Mouse (Mus musculus): ENCODE results near the gene Foxo4. TPM values are rescaled to one million over a fixed set of nuclear protein-coding genes. Genes with fewer than 3 reads are reported as not detected.

The Foxo4 gene
- 44.4 TPM for total RNA-seq (2023)

GRCm38 (mm10) chrX:101253952-101254729 lies at the start of gene Foxo4:
TSS of gene Foxo4 (plus strand) at chrX:101254528.

GRCm38 (mm10) chrX:101221834-101222795 lies 32.2 kb upstream of the Foxo4 start, which contains the start of gene Snx12:
TSS of gene Snx12 (minus strand) at chrX:101222563.

GRCm38 (mm10) chrX:101263892-101264291 lies 9.6 kb downstream of the Foxo4 start, which contains the start of gene Gm614:
TSS of gene Gm614 (minus strand) at chrX:101263992.

GRCm38 (mm10) chrX:101268025-101268754 lies 13.9 kb downstream of the Foxo4 start, which contains the start of gene Il2rg:
TSS of gene Il2rg (minus strand) at chrX:101268255.

GRCm38 (mm10) chrX:101268755-101269124 lies 14.4 kb downstream of the Foxo4 start, which contains the start of gene Gm20489:
TSS of gene Gm20489 (minus strand) at chrX:101269023.

GRCm38 (mm10) chrX:101273875-101274738 lies 19.8 kb downstream of the Foxo4 start, which contains the start of gene Med12:
TSS of gene Med12 (plus strand) at chrX:101274030.

GRCm38 (mm10) chrX:101299055-101299454 lies 44.7 kb downstream of the Foxo4 start, which contains the start of gene Nlgn3:
TSS of gene Nlgn3 (plus strand) at chrX:101299168.

Other genes with a start within 250 kb of the Foxo4 start
- gene Tex11, start 194.9 kb upstream of the Foxo4 start, total RNA-seq (2023) = not detected
- gene Slc7a3, start 168.5 kb upstream of the Foxo4 start, total RNA-seq (2023) = 0.67 TPM
- gene Snx12, start 32.0 kb upstream of the Foxo4 start, total RNA-seq (2023) = 44.4 TPM
- 58.8 TPM for gene Gm614, start 9.5 kb downstream of the Foxo4 start, total RNA-seq (2023)
- gene Il2rg, start 13.7 kb downstream of the Foxo4 start, total RNA-seq (2023) = 610 TPM
- not detected for gene Gm20489, start 14.5 kb downstream of the Foxo4 start, total RNA-seq (2023)
- gene Med12, start 19.5 kb downstream of the Foxo4 start, total RNA-seq (2023) = 153 TPM
- 1.4 TPM for gene Nlgn3, start 44.6 kb downstream of the Foxo4 start, total RNA-seq (2023)
- gene Gjb1, start 121.8 kb downstream of the Foxo4 start, total RNA-seq (2023) = not detected
- gene Zmym3, start 166.3 kb downstream of the Foxo4 start, total RNA-seq (2023) = 25.7 TPM
- 228 TPM for gene Nono, start 174.8 kb downstream of the Foxo4 start, total RNA-seq (2023)
- 4.0 TPM for gene Itgb1bp2, start 194.6 kb downstream of the Foxo4 start, total RNA-seq (2023)

Measured in CD4-positive naive resting alpha-beta T cell, adult 76 days (primary cell).